Mouse (Mus musculus): ENCODE results near the gene Frem1.

DNA sequence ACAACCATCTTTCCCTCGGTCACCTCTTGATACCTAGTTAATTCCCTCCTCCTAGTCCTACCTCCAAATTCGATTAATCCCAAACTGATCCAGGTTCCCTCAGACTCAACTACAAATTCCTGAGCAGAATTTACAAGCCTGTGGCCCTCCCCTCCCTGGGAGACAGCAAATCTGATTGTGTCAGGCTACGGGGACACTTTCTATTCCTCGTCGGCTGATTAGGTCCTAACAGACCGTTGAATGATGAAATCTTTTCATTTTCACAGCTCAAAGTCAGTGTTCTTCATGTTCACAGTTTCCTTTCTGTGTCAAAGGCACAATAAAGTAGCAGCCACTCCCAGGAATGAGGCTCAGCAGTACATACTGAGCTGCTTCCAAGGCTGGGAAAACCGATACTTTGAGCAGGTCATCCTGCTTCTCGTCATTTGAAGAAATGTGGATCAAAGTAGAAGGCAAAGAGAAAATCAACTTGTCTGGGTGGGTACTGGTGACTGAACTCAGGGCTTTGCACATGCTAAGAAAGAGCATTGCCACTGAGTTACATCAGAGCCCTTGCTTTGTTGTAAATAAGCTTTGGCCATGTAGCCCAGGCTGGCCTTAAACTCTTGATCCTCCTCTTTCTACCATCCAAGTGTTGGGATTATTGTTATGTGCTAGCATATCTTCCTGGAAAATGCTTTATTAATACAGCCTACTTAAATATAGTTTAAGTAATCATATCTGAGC lies 187.0 kb downstream of the Frem1 start:
- TF ChIP-seq ZC3H11A (IDR thresholded peaks at IDR 0.05; ENCODE audit: low read depth, low read length): no peak
- TF ChIP-seq POLR2A (IDR thresholded peaks at IDR 0.05; ENCODE audit: low read depth, low read length): no peak
- no peak for TF ChIP-seq CTCF (conservative IDR thresholded peaks at IDR 0.05 in 1 of 2, IDR thresholded peaks at IDR 0.05 in 1 of 2; ENCODE audit: low read depth in 2 of 2, low read length in 2 of 2)
- no peak for TF ChIP-seq TCF12 (IDR thresholded peaks at IDR 0.05; ENCODE audit: low read depth, low read length)
- no peak for TF ChIP-seq ZNF384 (IDR thresholded peaks at IDR 0.05; ENCODE audit: low read depth, low read length)
- no peak for TF ChIP-seq E2F4 (IDR thresholded peaks at IDR 0.05; ENCODE audit: insufficient replicate concordance, low read depth, low read length)
- no peak for TF ChIP-seq TBP (conservative IDR thresholded peaks at IDR 0.05; ENCODE audit: low read depth, low read length)
- no peak for TF ChIP-seq HCFC1 (IDR thresholded peaks at IDR 0.05; ENCODE audit: low read depth, low read length)
- no peak for TF ChIP-seq GABPA (IDR thresholded peaks at IDR 0.05; ENCODE audit: insufficient replicate concordance, low read depth, low read length)

All from CH12.LX (cell line).